Mouse (Mus musculus) CH12.LX (cell line): ENCODE measurements around the gene Cmtm7. TPM values are rescaled to one million over a fixed set of nuclear protein-coding genes. Genes with fewer than 3 reads are reported as not detected.

Source experiments
- DNase-seq: peaks from one replicate; pipeline ENCODE4 v3.0.0-alpha.2; 2013; ENCODE audit errors: extremely low read depth
- H3K27ac ChIP-seq: 2 replicates; pipeline ENCODE4 v1.5.1; 2012; ENCODE audit warnings: low read depth, mild to moderate bottlenecking, control low read depth, moderate library complexity; ENCODE audit not compliant: insufficient read depth
- H3K27me3 ChIP-seq: replicated peaks from 2 replicates; pipeline ENCODE3; 2012; ENCODE audit warnings: inconsistent platforms
- H3K36me3 ChIP-seq, 2 experiments: replicated peaks in 1 of 2; 2 replicates each; pipeline versions ENCODE3 to v1.6.1; 2012; ENCODE audit warnings: inconsistent platforms in 1 of 2, low read length in 1 of 2, mild to moderate bottlenecking in 1 of 2, mixed read lengths in 1 of 2, moderate library complexity in 1 of 2; ENCODE audit not compliant: control insufficient read depth in 1 of 2, insufficient read depth in 1 of 2
- H3K4me1 ChIP-seq, 2 experiments: 2 replicates each; pipeline ENCODE4 v1.6.1; 2012; ENCODE audit warnings: inconsistent platforms in 1 of 2, moderate library complexity in 1 of 2; ENCODE audit not compliant: insufficient read depth in 2 of 2, control insufficient read depth in 1 of 2
- H3K4me2 ChIP-seq: 2 replicates; pipeline ENCODE4 v1.6.1; 2012; ENCODE audit warnings: low read depth, mild to moderate bottlenecking, control low read depth; ENCODE audit not compliant: poor library complexity, insufficient read depth, severe bottlenecking
- H3K4me3 ChIP-seq, 3 experiments: fragments of 150-350 bp in 1 of 3; sonication (generic) in 1 of 3; replicated peaks in 1 of 3; 2 replicates each; pipeline versions ENCODE3 to v1.5.1; 2011 to 2012; ENCODE audit warnings: low read depth in 2 of 3, low read length in 2 of 3, mild to moderate bottlenecking in 2 of 3, moderate library complexity in 2 of 3, control low read depth in 1 of 3, improper control_type of control experiment in 1 of 3, inconsistent platforms in 1 of 3, mixed read lengths in 1 of 3; ENCODE audit not compliant: poor library complexity in 1 of 3
- H3K79me2 ChIP-seq: replicated peaks from 2 replicates; pipeline ENCODE4 v1.6.1; 2012; ENCODE audit warnings: mild to moderate bottlenecking, moderate library complexity; ENCODE audit not compliant: control insufficient read depth, poor library complexity, insufficient read depth, severe bottlenecking; ENCODE audit errors: extremely low read depth
- H3K9ac ChIP-seq: 2 replicates; pipeline ENCODE4 v1.6.1; 2012; ENCODE audit warnings: low read depth, mild to moderate bottlenecking, control low read depth, moderate library complexity; ENCODE audit not compliant: insufficient read depth
- H3K9me3 ChIP-seq: replicated peaks from 2 replicates; pipeline ENCODE3; 2012; ENCODE audit warnings: low read length, inconsistent platforms, mixed read lengths
- CHD2 ChIP-seq: IDR thresholded peaks from 2 replicates; pipeline ENCODE4 v1.6.1; 2011; ENCODE audit warnings: low read length, improper control_type of control experiment
- CTCF ChIP-seq, 2 experiments: IDR thresholded peaks in 1 of 2; conservative IDR thresholded peaks in 1 of 2; 2 replicates each; pipeline ENCODE4 v1.5.1; 2011 to 2012; ENCODE audit warnings: low read depth in 2 of 2, low read length in 2 of 2, improper control_type of control experiment in 1 of 2, inconsistent platforms in 1 of 2, mild to moderate bottlenecking in 1 of 2, moderate library complexity in 1 of 2
- ELF1 ChIP-seq: IDR thresholded peaks from 2 replicates; pipeline ENCODE4 v1.6.1; 2014; ENCODE audit warnings: low read depth, mild to moderate bottlenecking, inconsistent platforms, low read length, improper control_type of control experiment
- ETS1 ChIP-seq: conservative IDR thresholded peaks from 2 replicates; pipeline ENCODE4 v1.6.1; 2012; ENCODE audit warnings: low read depth, mild to moderate bottlenecking, inconsistent platforms, low read length, improper control_type of control experiment, moderate library complexity
- GABPA ChIP-seq: IDR thresholded peaks from 2 replicates; pipeline ENCODE4 v1.6.1; 2012; ENCODE audit warnings: low read depth, low read length, improper control_type of control experiment, inconsistent platforms; ENCODE audit not compliant: insufficient replicate concordance
- HCFC1 ChIP-seq: IDR thresholded peaks from 2 replicates; pipeline ENCODE4 v1.6.1; 2012; ENCODE audit warnings: low read depth, mild to moderate bottlenecking, inconsistent platforms, low read length, improper control_type of control experiment
- KAT2A ChIP-seq: IDR thresholded peaks from 2 replicates; pipeline ENCODE4 v1.6.1; 2012; ENCODE audit warnings: low read length, improper control_type of control experiment, inconsistent platforms; ENCODE audit not compliant: insufficient replicate concordance
- MAFK ChIP-seq: IDR thresholded peaks from 2 replicates; pipeline ENCODE4 v1.6.1; 2011; ENCODE audit warnings: low read length, improper control_type of control experiment; ENCODE audit not compliant: insufficient replicate concordance
- MAX ChIP-seq: IDR thresholded peaks from 2 replicates; pipeline ENCODE4 v1.6.1; 2011; ENCODE audit warnings: low read length, improper control_type of control experiment
- MAZ ChIP-seq: IDR thresholded peaks from 2 replicates; pipeline ENCODE4 v1.6.1; 2012; ENCODE audit warnings: low read depth, mild to moderate bottlenecking, inconsistent platforms, low read length, improper control_type of control experiment, moderate library complexity
- MXI1 ChIP-seq: IDR thresholded peaks from 2 replicates; pipeline ENCODE4 v1.6.1; 2011; ENCODE audit warnings: mild to moderate bottlenecking, low read depth, low read length, improper control_type of control experiment
- MYC ChIP-seq: IDR thresholded peaks from 2 replicates; pipeline ENCODE4 v1.6.1; 2011; ENCODE audit warnings: low read depth, mild to moderate bottlenecking, improper control_type of control experiment, low read length
- SIN3A ChIP-seq: IDR thresholded peaks from 2 replicates; pipeline ENCODE4 v1.6.1; 2012; ENCODE audit warnings: low read length, improper control_type of control experiment, inconsistent platforms
- TBP ChIP-seq: conservative IDR thresholded peaks from 2 replicates; pipeline ENCODE4 v1.6.1; 2011; ENCODE audit warnings: low read depth, low read length, improper control_type of control experiment
- TCF12 ChIP-seq: IDR thresholded peaks from 2 replicates; pipeline ENCODE4 v1.6.1; 2014; ENCODE audit warnings: low read depth, mild to moderate bottlenecking, inconsistent platforms, low read length, improper control_type of control experiment
- ZKSCAN1 ChIP-seq: IDR thresholded peaks from 2 replicates; pipeline ENCODE4 v1.6.1; 2012; ENCODE audit warnings: low read depth, inconsistent platforms, low read length, improper control_type of control experiment, borderline replicate concordance
- ZNF384 ChIP-seq: IDR thresholded peaks from 2 replicates; pipeline ENCODE4 v1.6.1; 2012; ENCODE audit warnings: low read depth, low read length, improper control_type of control experiment, inconsistent platforms
- dilution Hi-C: fragments of 300-500 bp; cut with MboI; formaldehyde crosslinking; loops from 2 replicates; pipeline ENCODE4 v1.14.3; 2020; ENCODE audit warnings: low sequenced_read_pairs; ENCODE audit not compliant: extremely low pct_unique_long_range_greater_than_20kb, extremely low pct_ligation_motif_present
- in situ Hi-C: fragments of 300-500 bp; cut with MboI; formaldehyde crosslinking; loops from 3 replicates; pipeline ENCODE4 v1.14.3; 2019; ENCODE audit warnings: low sequenced_read_pairs, low pct_ligation_motif_present, low pct_unique_long_range_greater_than_20kb, mixed read lengths
- polyA plus RNA-seq: library from polyadenylated mRNA; unstranded; fragments of >175 nt; gene quantifications from 2 replicates; pipeline ENCODE4 v1.2.1, GENCODE M21; 2012; ENCODE audit warnings: low read depth; ENCODE audit not compliant: insufficient read length
- total RNA-seq, 2 experiments: library from RNA; depleted of rRNA; stranded (reverse); fragments of 300-350 nt in 1 of 2; fragments of >200 nt in 1 of 2; gene quantifications; 2 replicates each; pipeline ENCODE4 v1.2.3; 2012 to 2014

The Cmtm7 gene
- total and polyA plus RNA-seq, 3 experiments, result 45.5 to 80.8 (median 46.0) TPM

DNA sequence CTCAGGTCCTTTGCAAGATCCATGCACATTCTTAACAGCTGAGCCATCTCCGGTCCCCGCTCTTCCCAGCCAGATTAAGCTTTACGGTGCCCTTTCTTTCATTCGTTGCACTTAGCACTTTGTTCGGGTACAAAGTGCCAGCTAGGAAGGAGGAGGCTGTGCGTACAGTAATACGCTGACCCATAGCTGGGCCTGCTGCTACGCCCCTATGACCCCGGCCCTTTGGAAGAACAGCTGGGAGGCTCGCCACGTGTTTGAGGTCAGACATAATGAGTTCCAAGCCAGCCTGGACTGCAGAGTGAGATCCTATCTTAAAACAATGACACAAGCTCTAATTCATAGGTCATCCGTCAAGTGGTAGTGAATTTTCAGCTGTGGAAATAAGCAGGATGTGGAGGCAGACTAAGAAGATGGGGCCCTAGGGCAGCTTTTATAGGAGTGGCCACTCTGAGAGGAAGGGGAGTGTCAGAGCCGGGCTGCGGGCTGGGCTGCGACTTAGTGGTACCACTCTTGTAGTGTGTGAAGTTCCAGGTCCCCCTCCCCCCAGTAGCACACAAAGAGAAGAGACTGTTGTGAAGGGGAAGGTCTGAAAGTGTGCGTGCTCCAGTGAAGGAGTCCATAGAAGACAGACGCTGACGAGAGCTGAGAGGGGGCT lies 64.9 kb downstream of the Cmtm7 start:
- Histone ChIP-seq H3K9ac (no peak overlapping the region), H3K4me3 (no peak overlapping the region), H3K27ac (no peak overlapping the region), H3K4me2 (no peak overlapping the region), H3K36me3 (peaks cover 68 to 91% of the 10 kb centered on the region in 2 experiments), H3K9me3 (no peaks in the 10 kb centered on the region), H3K4me1 (no peaks in the 10 kb centered on the region), H3K79me2 (no peaks in the 10 kb centered on the region), H3K27me3 (no peaks in the 10 kb centered on the region)
- in situ Hi-C loops (no loop called here), dilution Hi-C loops (no loop called here)
- TF ChIP-seq MYC (no peak), SIN3A (no peak), MAX (no peak), MAFK (no peak), KAT2A (no peak), ETS1 (no peak), TCF12 (no peak), ELF1 (no peak), CTCF (conservative IDR thresholded peaks at IDR 0.05 in 1 of 2, IDR thresholded peaks at IDR 0.05 in 1 of 2; ENCODE audit: low read depth in 2 of 2, low read length in 2 of 2) (no peak), GABPA (no peak), ZKSCAN1 (no peak)
- DNase-seq, result no peak

DNA sequence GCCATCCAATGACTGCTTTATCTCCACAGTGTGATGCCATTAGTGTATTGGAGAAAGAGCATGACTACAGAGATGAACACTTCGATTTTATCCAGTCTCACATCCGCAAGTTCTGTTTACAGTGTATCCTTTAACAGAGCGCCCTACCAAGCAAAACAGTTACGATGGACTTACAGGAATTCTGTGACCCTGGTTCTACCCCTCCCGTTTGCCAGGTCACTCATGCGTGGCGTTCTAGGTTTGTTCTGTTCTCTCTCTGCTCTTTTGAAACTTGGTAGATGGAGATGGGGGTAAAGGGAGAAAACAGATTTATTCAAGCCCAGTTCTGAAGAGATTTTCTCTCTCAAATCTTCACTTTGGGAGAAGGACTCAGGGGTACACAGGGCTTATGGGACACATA lies 68.2 kb downstream of the Cmtm7 start:
- Histone ChIP-seq H3K27me3 (no peaks in the 10 kb centered on the region), H3K36me3 (peaks cover 64 to 88% of the 10 kb centered on the region in 2 experiments), H3K4me2 (no peak overlapping the region), H3K4me1 (no peaks in the 10 kb centered on the region), H3K4me3 (no peak overlapping the region), H3K9ac (no peak overlapping the region), H3K27ac (no peak overlapping the region), H3K79me2 (no peaks in the 10 kb centered on the region), H3K9me3 (no peaks in the 10 kb centered on the region)
- dilution Hi-C loops, result no loop called here
- no peak for DNase-seq
- in situ Hi-C loops, result no loop called here
- TF ChIP-seq CHD2, result no peak
- no peak for TF ChIP-seq MAZ
- TF ChIP-seq HCFC1, result no peak
- TF ChIP-seq ETS1, result no peak
- no peak for TF ChIP-seq CTCF (conservative IDR thresholded peaks at IDR 0.05 in 1 of 2, IDR thresholded peaks at IDR 0.05 in 1 of 2; ENCODE audit: low read depth in 2 of 2, low read length in 2 of 2)
- no peak for TF ChIP-seq MXI1
- no peak for TF ChIP-seq ZNF384
- TF ChIP-seq TBP, result no peak
- no peak for TF ChIP-seq MAFK
